Mouse (Mus musculus) hematopoietic stem cell, adult 5-6 weeks (primary cell): ENCODE results near the gene Casc1. TPM values are rescaled to one million over a fixed set of nuclear protein-coding genes. Genes with fewer than 3 reads are reported as not detected.

Source experiments
- ATAC-seq, 2 experiments: fragments of 125-278 bp in 1 of 2; replicated peaks in 1 of 2; 2 replicates each; pipeline ENCODE4 v1.8.0; 2016 to 2017; ENCODE audit warnings: inconsistent platforms in 2 of 2, mild to moderate bottlenecking in 2 of 2, moderate number of reproducible peaks in 2 of 2, low read depth in 1 of 2, moderate TSS enrichment in 1 of 2; ENCODE audit not compliant: low FRiP score in 2 of 2, poor library complexity in 2 of 2, severe bottlenecking in 2 of 2, insufficient read depth in 1 of 2, low TSS enrichment in 1 of 2
- total RNA-seq: library from RNA; stranded (forward); fragments of 172-1452, 232-1000 nt; gene quantifications from 2 replicates; pipeline ENCODE4 v1.2.3, GENCODE M21; 2017

The Casc1 gene
- total RNA-seq, result 0.69 and 3.4 TPM in 2 replicates

- ATAC-seq, result peak; percentile 92 to 95
These were observed at the start of gene Casc1, which contains the start of gene Etfrf1 for GRCm38 (mm10) chr6:145210816-145211338. TSS of gene Casc1 (minus strand) at chr6:145211005. TSS of gene Etfrf1 (plus strand) at chr6:145211134.

- ATAC-seq, result no peak
These were observed 45.9 kb upstream of the Casc1 start for GRCm38 (mm10) chr6:145256701-145257073.

- no peak for ATAC-seq
These were observed 45.3 kb upstream of the Casc1 start for GRCm38 (mm10) chr6:145255952-145256700.

GRCm38 (mm10) chr6:145250820-145251219, 40.0 kb upstream of the Casc1 start:
- ATAC-seq, result no peak

GRCm38 (mm10) chr6:145250185-145250791, 39.5 kb upstream of the Casc1 start, which contains the start of gene Kras:
TSS of gene Kras (minus strand) at chr6:145250239.
- ATAC-seq, result peak; percentile 68 to 82

GRCm38 (mm10) chr6:145249291-145250184, 38.7 kb upstream of the Casc1 start:
- peak; percentile 44 to 62 for ATAC-seq

- no peak for ATAC-seq
These were observed 37.1 kb upstream of the Casc1 start for GRCm38 (mm10) chr6:145247886-145248285.

- ATAC-seq, result no peak
These were observed 36.0 kb upstream of the Casc1 start for GRCm38 (mm10) chr6:145246841-145247240.

- no peak for ATAC-seq
These were observed 31.7 kb upstream of the Casc1 start for GRCm38 (mm10) chr6:145242521-145242920.

GRCm38 (mm10) chr6:145240285-145240684, 29.5 kb upstream of the Casc1 start:
- no peak for ATAC-seq

GRCm38 (mm10) chr6:145237148-145237547, 26.3 kb upstream of the Casc1 start:
- no peak for ATAC-seq

GRCm38 (mm10) chr6:145235367-145235766, 24.6 kb upstream of the Casc1 start:
- no peak for ATAC-seq

- no peak for ATAC-seq
These were observed 23.6 kb upstream of the Casc1 start for GRCm38 (mm10) chr6:145234391-145234790.

- no peak for ATAC-seq
These were observed 15.5 kb upstream of the Casc1 start for GRCm38 (mm10) chr6:145226296-145226695.

GRCm38 (mm10) chr6:145224246-145224645, 13.4 kb upstream of the Casc1 start:
- ATAC-seq, result no peak

- no peak for ATAC-seq
These were observed 5.0 kb upstream of the Casc1 start for GRCm38 (mm10) chr6:145215826-145216225.

- no peak for ATAC-seq
These were observed 3.1 kb upstream of the Casc1 start for GRCm38 (mm10) chr6:145213916-145214315.
